ENCODE assay signal across 19 mouse cellular contexts in the genomic region with DNA sequence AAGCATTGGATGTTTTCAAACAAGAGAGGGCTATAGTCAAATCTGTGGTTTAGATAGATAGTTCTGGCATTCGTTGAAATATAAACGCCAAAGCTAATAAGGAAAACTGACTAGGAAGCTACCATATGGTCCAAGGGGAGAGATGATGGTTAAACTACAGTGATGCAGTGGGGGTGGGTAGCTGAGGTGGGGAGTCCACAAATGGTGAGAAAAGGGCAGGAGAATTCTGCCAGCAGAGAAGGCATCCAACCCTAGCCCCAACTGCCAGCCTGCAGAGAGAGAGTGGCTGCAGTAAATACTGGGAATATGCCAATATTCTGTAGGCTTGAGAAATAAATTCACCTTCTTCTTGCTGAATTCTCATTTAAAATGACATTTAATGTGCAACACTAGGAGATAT.
"Had no signal": no experiment of that assay in that cellular context is flagged by ENCODE, and none has a peak within 500 bp of the region (broad histone marks: within the 10 kb centered on the region; RNA-seq: fewer than 3 reads in every experiment).

No protein-coding gene starts in this region.

- H3K27me3 ChIP-seq: midbrain, embryonic 12.5 days; neural tube, embryonic 13.5 days; neural tube, embryonic 15.5 days; stomach, embryonic 15.5 days had no signal

- H3K4me3 ChIP-seq: midbrain, embryonic 10.5 days; midbrain, embryonic 12.5 days; myocyte; neural tube, embryonic 13.5 days; neural tube, embryonic 15.5 days; stomach, embryonic 15.5 days had no signal

- H3K4me2 ChIP-seq: lung, embryonic 14.5 days; midbrain, embryonic 12.5 days; neural tube, embryonic 13.5 days; neural tube, embryonic 15.5 days; stomach, embryonic 15.5 days had no signal

- H3K27ac ChIP-seq: midbrain, embryonic 10.5 days; midbrain, embryonic 12.5 days; neural tube, embryonic 13.5 days; neural tube, embryonic 15.5 days; stomach, embryonic 15.5 days; stomach, postnatal 0 days had no signal

- H3K9me3 ChIP-seq: midbrain, embryonic 10.5 days; midbrain, embryonic 12.5 days; neural tube, embryonic 13.5 days; neural tube, embryonic 15.5 days; stomach, embryonic 15.5 days had no signal

- H3K9ac ChIP-seq: lung, embryonic 14.5 days; midbrain, embryonic 12.5 days; neural tube, embryonic 13.5 days; neural tube, embryonic 15.5 days; stomach, embryonic 15.5 days had no signal

- ATAC-seq: midbrain, embryonic 16.5 days had no signal

- H3K4me1 ChIP-seq: midbrain, embryonic 10.5 days; midbrain, embryonic 12.5 days; neural tube, embryonic 15.5 days; stomach, embryonic 15.5 days had no signal

- DNase-seq: lung, embryonic 14.5 days; lung, postnatal 10 days; lung, postnatal 4 days; midbrain, embryonic 14.5 days; retina, postnatal 1 day; right cerebral cortex, adult 18-20 months; right cerebral cortex, postnatal 25 days; right cerebral cortex, postnatal 4 days; thymus, adult 2 months; thymus, postnatal 25 days; thymus, postnatal 4 days had no signal

- H3K36me3 ChIP-seq: midbrain, embryonic 10.5 days; midbrain, embryonic 12.5 days; neural tube, embryonic 13.5 days; neural tube, embryonic 15.5 days; stomach, embryonic 15.5 days had no signal
